Mouse (Mus musculus) lung, adult 2 months (tissue): ENCODE results near the gene Egln1.

Experiments
- CTCF ChIP-seq: fragments of 200-500 bp; IDR thresholded peaks from 2 replicates; pipeline ENCODE4 v1.5.1; 2011; ENCODE audit warnings: mild to moderate bottlenecking, low read length, control low read depth; ENCODE audit not compliant: insufficient read depth
- POLR2A ChIP-seq: fragments of 200-500 bp; IDR thresholded peaks from 2 replicates; pipeline ENCODE4 v1.6.1; 2011; ENCODE audit warnings: low read depth, mild to moderate bottlenecking, control low read depth, low read length, borderline replicate concordance; ENCODE audit errors: extremely low read depth

GRCm38 (mm10) chr8:124963246-124963645, 14.1 kb upstream of the Egln1 start:
- TF ChIP-seq POLR2A (no peak), CTCF (no peak)
